20 mouse cellular contexts compared by ENCODE assay signal in the genomic region with DNA sequence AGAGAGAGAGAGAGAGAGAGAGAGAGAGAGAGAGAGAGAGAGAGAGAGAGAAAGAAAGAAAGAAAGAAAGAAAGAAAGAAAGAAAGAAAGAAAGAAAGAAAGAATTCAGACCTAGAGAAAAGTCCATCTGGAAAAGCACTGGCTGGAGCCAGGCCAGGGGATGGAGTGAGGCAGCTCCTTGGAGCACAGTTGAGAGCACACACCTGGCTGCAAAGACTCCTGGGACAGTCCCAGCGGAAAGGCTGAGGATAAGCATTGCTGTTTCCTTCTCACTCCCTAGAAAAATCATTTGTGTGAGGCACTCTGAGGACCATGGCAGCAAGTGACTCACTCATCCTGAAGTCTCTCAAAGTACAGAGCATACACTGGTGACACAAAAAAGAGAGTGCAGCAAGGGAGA. TPM values are rescaled to one million over a fixed set of nuclear protein-coding genes. Genes with fewer than 3 reads are reported as not detected.
DNase-seq lines count a peak whose midpoint lies in the region; ATAC-seq and TF ChIP-seq lines count a peak whose summit lies in the region.
"Had no signal": no experiment of that assay in that cellular context is flagged by ENCODE, and none has a peak within 500 bp of the region (broad histone marks: within the 10 kb centered on the region; RNA-seq: fewer than 3 reads in every experiment).

No protein-coding gene starts in this region.

- ATAC-seq in kidney, embryonic 16.5 days (ENCODE audit: low FRiP score, low TSS enrichment): no peak
- ATAC-seq: forebrain, embryonic 16.5 days had no signal

- intact Hi-C loops in heart, postnatal 25 days (cut with DNase I): no loop called here

- no peak overlapping the region for H3K27ac ChIP-seq in kidney, embryonic 16.5 days (ENCODE audit: low read length)
- H3K27ac ChIP-seq in kidney, adult 2 months (ENCODE audit: insufficient read depth, low read depth, low read length): no peak overlapping the region
- H3K27ac ChIP-seq: embryonic facial prominence, embryonic 15.5 days; heart, embryonic 13.5 days; layer of hippocampus, adult 2 months had no signal

- H3K36me3 ChIP-seq in kidney, embryonic 16.5 days (ENCODE audit: insufficient read depth, low read length): no peaks in the 10 kb centered on the region
- no peaks in the 10 kb centered on the region for H3K36me3 ChIP-seq in kidney, adult 2 months (ENCODE audit: control insufficient read depth, insufficient read depth, low read length)
- H3K36me3 ChIP-seq: embryonic facial prominence, embryonic 15.5 days; heart, embryonic 13.5 days had no signal

- 42% methylated on average over 1 of the region's 1 CpGs for WGBS in kidney, embryonic 16.5 days
- 75% methylated on average over 1 of the region's 1 CpGs for WGBS in kidney, adult 2 months

- no peak for TF ChIP-seq POLR2A in kidney, adult 2 months (IDR thresholded peaks at IDR 0.05; ENCODE audit: low read depth, low read length)

- TF ChIP-seq CTCF in kidney, adult 2 months (conservative IDR thresholded peaks at IDR 0.05; ENCODE audit: insufficient read depth, insufficient read length, low read depth, low read length): no peak

- no peak overlapping the region for H3K4me3 ChIP-seq in kidney, embryonic 16.5 days (ENCODE audit: low read length)
- H3K4me3 ChIP-seq in kidney, adult 2 months (ENCODE audit: insufficient read depth, low read depth, low read length): no peak overlapping the region
- H3K4me3 ChIP-seq: embryonic facial prominence, embryonic 15.5 days; heart, embryonic 13.5 days; layer of hippocampus, adult 2 months; myocyte had no signal

- H3K4me1 ChIP-seq in kidney, embryonic 16.5 days (ENCODE audit: insufficient read depth, low read length): peaks cover 22% of the 10 kb centered on the region
- peaks cover 7% of the 10 kb centered on the region; the same call in 1 of the 2 replicates for H3K4me1 ChIP-seq in kidney, adult 2 months (ENCODE audit: control insufficient read depth, insufficient read depth, low read length)

- no peaks in the 10 kb centered on the region for H3K9me3 ChIP-seq in kidney, embryonic 16.5 days (ENCODE audit: low read length)
- H3K9me3 ChIP-seq: embryonic facial prominence, embryonic 15.5 days; heart, embryonic 13.5 days had no signal

- H3K9ac ChIP-seq in kidney, embryonic 16.5 days (replicated peaks; ENCODE audit: low read length): no peak overlapping the region
- H3K9ac ChIP-seq: embryonic facial prominence, embryonic 15.5 days; heart, embryonic 13.5 days had no signal

- H3K27me3 ChIP-seq in kidney, embryonic 16.5 days (ENCODE audit: insufficient read depth, low read length): no peaks in the 10 kb centered on the region
- no peaks in the 10 kb centered on the region for H3K27me3 ChIP-seq in kidney, adult 2 months (replicated peaks; ENCODE audit: control insufficient read depth, insufficient read depth, low read length)
- H3K27me3 ChIP-seq: CH12.LX; embryonic facial prominence, embryonic 15.5 days; heart, embryonic 13.5 days had no signal

- peak; percentile 70 for DNase-seq in heart, adult 11 months
- no peak for DNase-seq in heart, postnatal 25 days (ENCODE audit: low spot score)
- peak; percentile 28 for DNase-seq in kidney, adult 18-20 months
- DNase-seq in kidney, adult 2 months: peak; percentile 51
- peak; percentile 59 to 62 for DNase-seq in kidney, postnatal 25 days
- DNase-seq in thymus, postnatal 25 days: no peak
- DNase-seq in embryo, embryonic 10.5 days (ENCODE audit: low spot score): no peak
- DNase-seq: cerebellum, adult 9-10 months; layer of hippocampus, postnatal 36 days; lung, adult 18-20 months; lung, postnatal 14 days; midbrain, embryonic 14.5 days had no signal

- H3K4me2 ChIP-seq in kidney, embryonic 16.5 days (replicated peaks; ENCODE audit: low read depth, low read length): no peak overlapping the region
- H3K4me2 ChIP-seq: embryonic facial prominence, embryonic 15.5 days; heart, embryonic 13.5 days had no signal

RNA-seq across cellular contexts. Expression of gene Tln2, which starts 26.9 kb away (rescaled TPM):
- total RNA-seq in heart, postnatal 25 days (2021): 10 to 100 TPM; 89.4 to 91.5 TPM
- 18.9 and 19.1 TPM in 2 replicates for polyA plus RNA-seq in kidney, embryonic 16.5 days (2015; fragmentation: Nextera tagmentation; extraction: Ambion mirVana)
- polyA plus RNA-seq in kidney, adult 2 months (2012; rRNA removed): 113 and 129 TPM in 2 replicates
- total RNA-seq: MEL had no signal

Comparison
In these comparisons a context has a peak if more than half of its experiments do, and no peak if none do; other contexts are left out.
1. DNase-seq: peak in heart, adult 11 months (single experiment), kidney, adult 18-20 months (single experiment), kidney, adult 2 months (single experiment) and kidney, postnatal 25 days (2 of 2); none in heart, postnatal 25 days (single experiment), thymus, postnatal 25 days (single experiment) and embryo, embryonic 10.5 days (single experiment).